Comparison of ENCODE assay signal across 8 mouse cellular contexts in genomic region chr12:112619686-112620353, GRCm38 (mm10). TPM values are rescaled to one million over a fixed set of nuclear protein-coding genes. Genes with fewer than 3 reads are reported as not detected.
DNase-seq lines count a peak whose midpoint lies in the region; ATAC-seq lines count a peak whose summit lies in the region.

Gene Adssl1, plus strand, starts transcription at chr12:112620045.

- peak; percentile 73 for DNase-seq in adrenal gland, postnatal 25 days
- peak; percentile 48 for DNase-seq in embryonic facial prominence, embryonic 14.5 days (ENCODE audit: low spot score)
- peak; percentile 79 for DNase-seq in kidney, postnatal 10 days
- DNase-seq in urinary bladder, postnatal 25 days (ENCODE audit: low spot score): peak; percentile 29

- peak within 1 kb of the TSS; percentile 48 for H3K4me3 ChIP-seq in embryonic facial prominence, embryonic 14.5 days (ENCODE audit: low read depth, low read length)
- peak within 1 kb of the TSS; percentile 59 for H3K4me3 ChIP-seq in heart, embryonic 15.5 days
- H3K4me3 ChIP-seq in lung, embryonic 15.5 days: peak within 1 kb of the TSS; percentile 45

- H3K4me2 ChIP-seq in embryonic facial prominence, embryonic 14.5 days (ENCODE audit: low read depth, low read length): peak within 1 kb of the TSS; percentile 87
- peak within 1 kb of the TSS; percentile 90 for H3K4me2 ChIP-seq in heart, embryonic 15.5 days
- H3K4me2 ChIP-seq in lung, embryonic 15.5 days: peak within 1 kb of the TSS; percentile 96

- ATAC-seq in CD4-positive, CD25-positive, alpha-beta regulatory T cell, adult 4 months: peak; percentile 36
- peak; percentile 55 for ATAC-seq in embryonic facial prominence, embryonic 14.5 days (ENCODE audit: low read depth)
- ATAC-seq in heart, embryonic 15.5 days (replicated peaks; ENCODE audit: insufficient number of reproducible peaks, insufficient read depth, low FRiP score, low read depth): peak; percentile 68
- ATAC-seq in lung, embryonic 15.5 days (ENCODE audit: borderline replicate concordance, extremely low read depth, low FRiP score, low TSS enrichment): peak; percentile 51
- ATAC-seq in neutrophil, adult 5-6 weeks (ENCODE audit: extremely low read depth, insufficient number of reproducible peaks, low FRiP score, poor library complexity, severe bottlenecking): peak; percentile 60

- under 1% methylated on average over 34 of the region's 56 CpGs for WGBS in embryonic facial prominence, embryonic 14.5 days
- WGBS in heart, embryonic 15.5 days: 1% methylated on average over 56 of the region's 56 CpGs
- WGBS in lung, embryonic 15.5 days: under 1% methylated on average over 54 of the region's 56 CpGs

- H3K9ac ChIP-seq in embryonic facial prominence, embryonic 14.5 days (ENCODE audit: low read depth, low read length): peak within 1 kb of the TSS; percentile 59
- peak within 1 kb of the TSS; percentile 79 for H3K9ac ChIP-seq in heart, embryonic 15.5 days
- peak within 1 kb of the TSS; percentile 55 for H3K9ac ChIP-seq in lung, embryonic 15.5 days

- 0 out of 2 replicates have a peak, but pooled peaks cover 5% of the 10 kb centered on the region for H3K36me3 ChIP-seq in embryonic facial prominence, embryonic 14.5 days (ENCODE audit: control insufficient read depth, insufficient read depth, low read length)
- no peaks in the 10 kb centered on the region for H3K36me3 ChIP-seq in heart, embryonic 15.5 days
- no peaks in the 10 kb centered on the region for H3K36me3 ChIP-seq in lung, embryonic 15.5 days

- H3K27ac ChIP-seq in embryonic facial prominence, embryonic 14.5 days (replicated peaks; ENCODE audit: low read depth, low read length): no peak within 1 kb of the TSS; the same call in 1 of the 2 replicates
- H3K27ac ChIP-seq in heart, embryonic 15.5 days: peak within 1 kb of the TSS; percentile 95
- H3K27ac ChIP-seq in lung, embryonic 15.5 days: peak within 1 kb of the TSS; percentile 7; the same call in 1 of the 2 replicates

- peaks cover 7% of the 10 kb centered on the region for H3K4me1 ChIP-seq in embryonic facial prominence, embryonic 14.5 days (ENCODE audit: control insufficient read depth, insufficient read depth, low read length)
- H3K4me1 ChIP-seq in heart, embryonic 15.5 days (replicated peaks): peaks cover 78% of the 10 kb centered on the region
- H3K4me1 ChIP-seq in lung, embryonic 15.5 days: peaks cover 33% of the 10 kb centered on the region

- no peaks in the 10 kb centered on the region for H3K9me3 ChIP-seq in embryonic facial prominence, embryonic 14.5 days (ENCODE audit: control insufficient read depth, low read length)
- no peaks in the 10 kb centered on the region for H3K9me3 ChIP-seq in heart, embryonic 15.5 days (replicated peaks)
- no peaks in the 10 kb centered on the region for H3K9me3 ChIP-seq in lung, embryonic 15.5 days

- H3K27me3 ChIP-seq in embryonic facial prominence, embryonic 14.5 days (replicated peaks; ENCODE audit: control insufficient read depth, insufficient read depth, low read length): peaks cover 27% of the 10 kb centered on the region
- H3K27me3 ChIP-seq in heart, embryonic 15.5 days: peaks cover 5% of the 10 kb centered on the region; the same call in 1 of the 2 replicates
- H3K27me3 ChIP-seq in lung, embryonic 15.5 days: peaks cover 43% of the 10 kb centered on the region

RNA-seq across cellular contexts. Expression of gene Adssl1, which starts in this region (rescaled TPM):
- polyA plus RNA-seq in CD4-positive, CD25-positive, alpha-beta regulatory T cell, adult 4 months (2017; shearing (Covaris generic)): 1 to 10 TPM; 2.0 to 2.3 TPM
- 17.8 and 21.0 TPM in 2 replicates for total RNA-seq in adrenal gland, postnatal 25 days (2021)
- 23.2 and 26.5 TPM in 2 replicates for polyA plus RNA-seq in embryonic facial prominence, embryonic 14.5 days (2014; fragmentation: Nextera tagmentation; extraction: Ambion mirVana)
- 85.8 and 93.7 TPM in 2 replicates for polyA plus RNA-seq in heart, embryonic 15.5 days (2015; fragmentation: Nextera tagmentation; extraction: Ambion mirVana)
- 8.3 and 9.3 TPM in 2 replicates for polyA plus RNA-seq in lung, embryonic 15.5 days (2015; fragmentation: Nextera tagmentation; extraction: Ambion mirVana)
- 39.0 and 45.2 TPM in 2 replicates for total RNA-seq in neutrophil, adult 5-6 weeks (2017)

Comparison
In these comparisons a context has a peak if more than half of its experiments do, and no peak if none do; other contexts are left out.
1. DNase-seq: peak in every context shown above with its lines; median percentile 79 in kidney, postnatal 10 days; 73 in adrenal gland, postnatal 25 days; 48 in embryonic facial prominence, embryonic 14.5 days; 29 in urinary bladder, postnatal 25 days.